Mouse (Mus musculus): ENCODE data around the gene Retreg3.
"Not testable (repeated sequence)": the region's sequence is repeated elsewhere in the genome, so short reads cannot be mapped to it uniquely, and the experiment has no call there.

Gene Retreg3

GRCm38 (mm10) chr11:101149178-101150105 is 29.7 kb upstream of the Retreg3 start:
- DNase-seq (ENCODE audit: extremely low spot score, low read depth, low spot score) = no peak

- DNase-seq (ENCODE audit: extremely low spot score, low read depth, low spot score) = no peak
These were observed 29.1 kb upstream of the Retreg3 start for GRCm38 (mm10) chr11:101148751-101149150.

- DNase-seq (ENCODE audit: extremely low spot score, low read depth, low spot score) = no peak
These were observed 26.7 kb upstream of the Retreg3 start for GRCm38 (mm10) chr11:101146377-101146776.

DNA sequence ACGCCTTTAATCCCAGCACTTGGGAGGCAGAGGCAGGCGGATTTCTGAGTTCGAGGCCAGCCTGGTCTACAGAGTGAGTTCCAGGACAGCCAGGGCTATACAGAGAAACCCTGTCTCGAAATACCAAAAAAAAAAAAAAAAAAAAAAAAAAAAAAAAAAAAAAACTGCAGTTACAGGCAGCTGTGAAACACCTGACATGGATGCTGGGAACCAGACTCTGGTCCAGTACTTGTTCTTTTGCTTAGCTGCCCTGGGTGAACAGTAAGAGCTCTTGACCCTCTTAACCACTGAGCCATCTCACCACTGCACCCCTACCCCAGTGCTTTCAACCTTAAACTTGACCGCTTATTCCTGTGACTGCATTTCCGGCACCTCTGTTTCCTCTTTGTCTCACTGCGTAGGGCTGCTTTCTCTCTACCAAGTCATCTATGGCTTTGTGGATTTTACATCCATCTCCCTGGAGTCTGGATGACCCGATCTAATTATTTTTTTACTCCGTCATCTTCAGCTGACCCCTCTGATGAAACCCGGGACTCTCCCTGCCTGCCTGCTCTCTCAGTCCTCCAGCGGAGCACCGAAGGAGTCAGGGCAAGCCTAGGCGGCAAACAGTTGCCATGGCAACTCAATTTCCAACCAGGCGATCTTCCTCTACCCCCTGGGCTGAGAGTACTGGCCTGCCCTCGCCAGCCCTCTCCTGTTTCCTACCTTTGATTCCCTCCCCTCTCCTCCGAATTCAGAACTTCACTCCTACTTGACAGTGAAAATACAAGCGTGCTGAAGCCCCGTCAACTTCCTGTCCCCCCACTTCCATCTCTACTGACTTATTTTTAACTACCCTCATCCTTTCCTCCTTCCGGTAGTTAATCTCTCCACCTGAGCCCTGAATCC is 23.9 kb upstream of the Retreg3 start:
- no peak for DNase-seq (ENCODE audit: extremely low spot score, low read depth, low spot score)

GRCm38 (mm10) chr11:101142215-101142967 is 22.7 kb upstream of the Retreg3 start:
- DNase-seq (ENCODE audit: extremely low spot score, low read depth, low spot score) = no peak

DNA sequence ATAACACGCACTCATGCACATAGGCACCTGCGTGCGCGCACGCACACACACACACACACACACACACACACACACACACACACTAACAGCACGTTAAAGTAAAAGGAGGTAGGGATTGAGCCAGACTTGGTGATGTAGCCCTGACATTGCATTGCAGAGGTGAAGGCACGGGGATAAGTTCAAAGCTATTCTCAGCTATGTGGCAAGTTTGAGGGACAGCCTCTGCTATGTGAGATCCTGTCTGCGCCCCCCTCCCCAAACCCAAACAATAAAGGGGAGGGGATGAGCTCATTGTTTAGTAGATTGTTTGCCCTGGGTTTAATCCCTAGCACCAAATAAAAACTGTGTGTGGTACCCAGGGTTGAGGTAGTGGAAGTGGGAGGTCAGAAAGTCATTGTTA is 21.4 kb upstream of the Retreg3 start:
- DNase-seq (ENCODE audit: extremely low spot score, low read depth, low spot score) = no peak

DNA sequence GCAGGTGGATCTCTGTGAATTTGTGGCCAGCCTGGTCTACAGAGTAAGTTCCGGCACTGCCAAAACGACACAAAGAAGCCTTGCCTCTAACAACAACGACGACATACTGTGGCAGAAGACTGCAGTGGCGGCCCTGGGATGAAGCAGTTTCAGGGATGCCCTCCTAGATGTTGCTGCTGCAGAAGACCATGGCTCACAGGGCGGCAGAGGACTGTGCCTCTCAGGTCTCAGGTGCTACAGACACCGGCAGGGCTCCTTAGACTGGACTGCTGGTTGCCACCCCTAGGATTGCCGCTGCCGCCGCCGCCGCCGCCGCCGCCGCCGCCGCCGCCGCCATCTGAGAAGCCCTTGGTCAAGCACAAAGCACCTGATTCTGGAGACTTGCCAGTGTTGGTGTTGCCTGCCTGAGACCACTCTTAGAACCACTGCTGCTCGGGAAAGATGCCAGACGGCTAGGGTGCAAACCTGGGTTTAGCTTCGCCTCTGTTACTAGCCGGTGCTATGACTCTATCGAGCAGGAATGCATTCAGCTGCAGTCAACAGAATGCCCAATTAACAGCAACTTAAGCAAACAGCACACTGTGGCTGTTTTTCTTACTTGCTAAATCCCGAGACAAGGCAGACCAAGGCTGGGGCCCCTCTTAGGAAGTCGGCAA is 20.6 kb upstream of the Retreg3 start:
- no peak for DNase-seq (ENCODE audit: extremely low spot score, low read depth, low spot score)

GRCm38 (mm10) chr11:101138536-101139181 is 19.0 kb upstream of the Retreg3 start:
- DNase-seq (ENCODE audit: extremely low spot score, low read depth, low spot score) = no peak

DNA sequence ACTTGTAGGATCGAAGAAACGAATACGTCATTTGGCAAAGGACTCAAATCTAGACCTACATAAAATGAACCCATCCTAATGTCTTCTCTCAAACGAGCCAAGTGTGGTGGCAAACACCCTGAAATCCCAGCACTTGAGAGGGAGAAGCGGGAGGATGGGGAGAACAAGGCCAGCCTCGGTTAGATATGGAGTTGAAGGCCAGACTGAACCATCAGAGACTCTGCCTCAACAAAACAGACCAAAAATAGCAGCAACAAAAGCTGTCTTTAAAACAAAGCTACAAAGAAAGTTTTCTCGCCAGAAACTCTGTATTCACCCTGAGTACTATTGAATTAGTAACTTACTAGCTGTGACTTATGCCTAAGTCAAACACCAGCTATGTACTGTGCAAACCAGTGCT is 17.3 kb upstream of the Retreg3 start:
- DNase-seq (ENCODE audit: extremely low spot score, low read depth, low spot score) = no peak

GRCm38 (mm10) chr11:101134217-101134865 is 14.6 kb upstream of the Retreg3 start:
- DNase-seq (ENCODE audit: extremely low spot score, low read depth, low spot score) = no peak

DNA sequence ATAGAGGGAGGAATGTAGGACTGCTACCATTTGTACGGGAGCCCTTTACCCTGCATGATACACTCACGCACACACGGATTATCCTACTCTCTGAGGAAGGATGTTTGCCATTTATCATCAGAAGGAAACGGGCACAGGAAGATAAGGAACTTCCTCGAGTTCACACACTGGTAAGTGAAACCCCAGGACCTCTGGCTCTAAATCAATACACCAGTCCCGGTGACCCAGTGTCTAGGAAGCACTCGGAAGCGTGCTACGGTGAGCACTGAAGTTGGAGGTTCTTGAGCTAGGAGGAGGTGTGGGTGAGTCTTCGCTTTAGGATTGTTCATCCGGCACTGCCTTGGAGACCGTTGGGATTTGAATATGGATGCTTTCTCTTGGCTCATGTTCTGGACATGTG is 13.3 kb upstream of the Retreg3 start:
- no peak for DNase-seq (ENCODE audit: extremely low spot score, low read depth, low spot score)

DNA sequence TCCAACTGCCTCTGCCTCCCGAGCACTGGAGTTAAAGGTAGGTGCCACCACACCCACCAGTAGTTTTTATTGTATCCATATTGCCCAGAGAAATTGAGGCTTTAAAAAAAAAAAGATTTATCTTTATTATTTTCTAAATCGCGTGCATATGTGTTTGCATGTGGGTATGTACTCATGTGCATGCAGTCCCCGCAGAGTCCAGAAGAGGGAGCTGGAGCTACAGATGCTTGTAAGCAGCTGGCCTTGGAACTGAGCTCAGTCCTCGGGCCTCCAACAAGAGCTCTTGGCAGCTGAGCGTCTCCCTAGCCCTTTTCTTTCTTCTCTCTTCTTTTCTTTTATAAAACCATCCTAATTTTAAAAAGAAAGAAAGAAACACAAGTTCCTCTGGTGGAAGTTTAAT is 12.0 kb upstream of the Retreg3 start:
- no peak for DNase-seq (ENCODE audit: extremely low spot score, low read depth, low spot score)

GRCm38 (mm10) chr11:101131187-101131586 is 11.5 kb upstream of the Retreg3 start:
- DNase-seq (ENCODE audit: extremely low spot score, low read depth, low spot score) = no peak

GRCm38 (mm10) chr11:101130056-101130756 is 10.5 kb upstream of the Retreg3 start:
- no peak for DNase-seq (ENCODE audit: extremely low spot score, low read depth, low spot score)

GRCm38 (mm10) chr11:101128996-101129577 is 9.4 kb upstream of the Retreg3 start:
- DNase-seq (ENCODE audit: extremely low spot score, low read depth, low spot score) = no peak

- DNase-seq (ENCODE audit: extremely low spot score, low read depth, low spot score) = no peak
These were observed 7.4 kb upstream of the Retreg3 start for GRCm38 (mm10) chr11:101127075-101127474.

- DNase-seq (ENCODE audit: extremely low spot score, low read depth, low spot score) = not testable (repeated sequence)
These were observed 5.3 kb upstream of the Retreg3 start for GRCm38 (mm10) chr11:101125008-101125407.

- not testable (repeated sequence) for DNase-seq (ENCODE audit: extremely low spot score, low read depth, low spot score)
These were observed 4.8 kb upstream of the Retreg3 start for GRCm38 (mm10) chr11:101124494-101124893.

All from hindlimb bud, embryonic 11.5 days (tissue).